Comparison of ENCODE assay signal across 8 mouse cellular contexts in genomic region chr15:31365720-31366591, GRCm38 (mm10). TPM values are rescaled to one million over a fixed set of nuclear protein-coding genes. Genes with fewer than 3 reads are reported as not detected.
DNase-seq lines count a peak whose midpoint lies in the region; ATAC-seq lines count a peak whose summit lies in the region.

No protein-coding gene starts in this region.

- no peaks in the 10 kb centered on the region for H3K36me3 ChIP-seq in erythroblast, embryonic 14.5 days (ENCODE audit: control insufficient read depth)
- H3K36me3 ChIP-seq in embryonic facial prominence, embryonic 10.5 days (replicated peaks): no peaks in the 10 kb centered on the region
- no peaks in the 10 kb centered on the region for H3K36me3 ChIP-seq in limb, embryonic 12.5 days

- H3K4me1 ChIP-seq in erythroblast, embryonic 14.5 days (ENCODE audit: control insufficient read depth): no peaks in the 10 kb centered on the region
- H3K4me1 ChIP-seq in embryonic facial prominence, embryonic 10.5 days: peaks cover 42% of the 10 kb centered on the region
- peaks cover 35% of the 10 kb centered on the region for H3K4me1 ChIP-seq in limb, embryonic 12.5 days (replicated peaks)

- peak; percentile 57 for DNase-seq in embryonic facial prominence, embryonic 10.5 days (ENCODE audit: low spot score)
- DNase-seq in heart, postnatal 36 days: peak; percentile 44 to 61
- peak; percentile 58 for DNase-seq in neural tube, embryonic 10.5 days (ENCODE audit: extremely low spot score, low spot score)
- DNase-seq in right cerebral cortex, adult 18-20 months: no peak

- H3K4me2 ChIP-seq in limb, embryonic 12.5 days: peak overlapping the region; percentile 100

- no peak overlapping the region for H3K27ac ChIP-seq in embryonic facial prominence, embryonic 10.5 days (replicated peaks)
- no peak overlapping the region for H3K27ac ChIP-seq in limb, embryonic 12.5 days

- no peak overlapping the region for H3K9ac ChIP-seq in limb, embryonic 12.5 days (replicated peaks)

- H3K4me3 ChIP-seq in erythroblast, embryonic 14.5 days (replicated peaks): peak overlapping the region; percentile 36
- peak overlapping the region; percentile 75 for H3K4me3 ChIP-seq in embryonic facial prominence, embryonic 10.5 days
- peak overlapping the region; percentile 68 for H3K4me3 ChIP-seq in limb, embryonic 12.5 days (replicated peaks)

- H3K27me3 ChIP-seq in erythroblast, embryonic 14.5 days (ENCODE audit: control insufficient read depth): peaks cover 53% of the 10 kb centered on the region
- H3K27me3 ChIP-seq in embryonic facial prominence, embryonic 10.5 days (replicated peaks; ENCODE audit: low read depth, poor library complexity, severe bottlenecking): peaks cover 98% of the 10 kb centered on the region
- H3K27me3 ChIP-seq in limb, embryonic 12.5 days: peaks cover 74% of the 10 kb centered on the region

- 2% methylated on average over 37 of the region's 37 CpGs for WGBS in embryonic facial prominence, embryonic 10.5 days
- WGBS in limb, embryonic 12.5 days: 2% methylated on average over 37 of the region's 37 CpGs

- no peak for ATAC-seq in erythroblast, adult 5-6 weeks (replicated peaks; ENCODE audit: low FRiP score, poor library complexity, severe bottlenecking)
- no peak for ATAC-seq in limb, embryonic 12.5 days (ENCODE audit: insufficient number of reproducible peaks, insufficient read depth, low FRiP score, low TSS enrichment, low read depth)
- ATAC-seq in monocyte, adult 5-6 weeks (replicated peaks; ENCODE audit: insufficient number of reproducible peaks, low FRiP score, low TSS enrichment, poor library complexity, severe bottlenecking): no peak

- no peaks in the 10 kb centered on the region; the same call in 1 of the 2 replicates for H3K9me3 ChIP-seq in erythroblast, embryonic 14.5 days (ENCODE audit: control insufficient read depth, low read length)
- H3K9me3 ChIP-seq in embryonic facial prominence, embryonic 10.5 days: 0 out of 2 replicates have a peak, but pooled peaks cover 2% of the 10 kb centered on the region
- peaks cover 2% of the 10 kb centered on the region; the same call in 1 of the 2 replicates for H3K9me3 ChIP-seq in limb, embryonic 12.5 days

- intact Hi-C loops in heart, postnatal 36 days (cut with DNase I): loop anchor here (2.0 kb wide), 2 partner anchors 45 to 87 kb away; partner anchors contain the start of gene Ropn1l

RNA-seq across cellular contexts. Expression of gene Ankrd33b, which starts 1.6 kb away (rescaled TPM):
- polyA plus RNA-seq in erythroblast, embryonic 14.5 days (2012): 0.04 TPM in 1 of 2 replicates, not detected in the other
- total RNA-seq in erythroblast, adult 5-6 weeks (2015; ENCODE audit: low replicate concordance): 0.58 and 1.0 TPM in 2 replicates
- 1.1 and 2.3 TPM in 2 replicates for total RNA-seq in erythroblast, adult 5-6 weeks (2017; ENCODE audit: low replicate concordance)
- polyA plus RNA-seq in embryonic facial prominence, embryonic 10.5 days (2016; fragmentation: Nextera tagmentation; extraction: Ambion mirVana): 0.29 and 0.67 TPM in 2 replicates
- 10 to 100 TPM; 22.9 to 32.0 TPM for total RNA-seq in heart, postnatal 36 days (2021)
- polyA plus RNA-seq in limb, embryonic 12.5 days (2016; fragmentation: Nextera tagmentation; extraction: Ambion mirVana): 0.20 and 0.73 TPM in 2 replicates
- total RNA-seq in monocyte, adult 5-6 weeks (2017): 0.97 to 11.6 TPM (median 9.1 TPM) in 3 replicates
